Mouse (Mus musculus) left cerebral cortex, adult 9 months (tissue): ENCODE results near the gene Thy1.

Experiments
- DNase-seq, 2 experiments: peaks; one replicate each; pipeline ENCODE4 v3.0.0; 2022; ENCODE audit warnings: low spot score in 2 of 2

The Thy1 gene

DNA sequence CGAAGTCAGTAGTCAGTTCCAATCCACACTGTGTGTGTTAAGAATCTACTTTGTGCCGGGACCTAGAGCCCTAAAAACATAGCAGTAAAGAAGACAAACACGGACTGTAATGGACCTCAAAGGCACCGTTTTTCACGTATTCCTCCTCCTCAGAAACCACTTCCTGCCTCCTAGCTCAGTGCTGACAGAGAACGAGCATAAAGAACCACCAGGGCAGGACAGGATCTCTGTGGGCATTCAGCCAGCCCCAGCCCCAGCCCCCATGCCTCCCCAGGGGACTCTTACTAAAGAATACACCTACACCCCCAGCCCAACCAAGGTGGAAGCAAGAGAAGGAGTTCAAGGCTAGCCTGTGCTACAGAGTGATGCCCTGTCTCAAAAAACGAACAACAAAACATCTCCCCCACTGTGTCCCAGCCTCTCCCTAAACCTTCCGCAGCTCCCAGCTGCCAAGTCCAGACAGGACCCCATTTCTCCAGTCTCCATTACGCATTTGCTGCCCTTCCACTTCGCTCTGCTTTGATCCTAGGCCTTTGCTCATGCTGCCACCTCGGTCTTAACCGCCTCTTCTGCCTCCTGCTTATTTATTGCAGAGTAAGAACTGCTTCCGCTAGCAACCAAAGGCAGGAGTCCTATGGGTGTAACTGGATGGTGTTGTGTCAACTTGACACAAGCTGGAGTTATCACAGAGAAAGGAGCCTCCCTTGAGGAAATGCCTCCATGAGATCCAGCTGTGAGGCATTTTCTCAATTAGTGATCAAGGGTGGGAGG is 9.0 kb upstream of the Thy1 start:
- no peak for DNase-seq

DNA sequence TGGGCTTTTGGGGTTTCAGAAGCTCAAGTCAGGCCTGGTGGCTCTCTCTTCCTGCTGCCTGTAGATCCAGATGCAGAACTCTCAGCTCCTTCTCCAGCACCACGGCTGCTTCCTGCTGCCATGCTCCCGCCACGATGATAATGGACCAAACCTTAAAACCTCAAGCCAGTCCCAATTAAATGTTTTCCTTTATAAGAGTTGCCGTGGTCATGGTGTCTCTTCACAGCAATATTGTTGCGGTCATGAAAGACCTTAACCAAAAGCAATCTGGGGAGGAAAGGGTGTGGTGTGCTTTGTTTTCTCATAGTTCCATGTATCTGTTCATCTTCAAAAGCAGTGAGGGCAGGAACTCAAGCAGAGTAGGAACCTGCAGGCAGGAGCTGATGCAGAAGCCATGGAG is 6.1 kb upstream of the Thy1 start:
- no peak for DNase-seq

DNA sequence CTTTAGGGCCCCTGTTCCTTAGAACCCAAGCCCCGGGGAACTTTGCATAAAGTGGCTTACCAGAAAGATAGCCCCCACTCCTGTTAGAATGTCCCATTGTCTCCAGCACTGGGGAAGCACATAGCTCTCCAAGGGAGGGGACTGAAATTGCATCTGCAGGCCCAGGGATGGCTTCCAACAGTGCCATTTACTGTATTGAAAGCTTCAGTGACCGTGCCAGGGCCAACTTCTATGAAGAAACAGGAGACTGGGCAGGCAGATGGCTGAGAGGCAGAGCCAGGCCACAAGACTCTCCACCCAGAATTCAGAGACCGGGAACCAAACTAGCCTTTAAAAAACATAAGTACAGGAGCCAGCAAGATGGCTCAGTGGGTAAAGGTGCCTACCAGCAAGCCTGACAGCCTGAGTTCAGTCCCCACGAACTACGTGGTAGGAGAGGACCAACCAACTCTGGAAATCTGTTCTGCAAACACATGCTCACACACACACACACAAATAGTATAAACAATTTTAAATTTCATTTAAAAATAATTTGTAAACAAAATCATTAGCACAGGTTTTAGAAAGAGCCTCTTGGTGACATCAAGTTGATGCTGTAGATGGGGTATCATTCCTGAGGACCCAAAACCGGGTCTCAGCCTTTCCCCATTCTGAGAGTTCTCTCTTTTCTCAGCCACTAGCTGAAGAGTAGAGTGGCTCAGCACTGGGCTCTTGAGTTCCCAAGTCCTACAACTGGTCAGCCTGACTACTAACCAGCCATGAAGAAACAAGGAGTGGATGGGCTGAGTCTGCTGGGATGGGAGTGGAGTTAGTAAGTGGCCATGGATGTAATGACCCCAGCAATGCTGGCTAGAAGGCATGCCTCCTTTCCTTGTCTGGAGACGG is 1.4 kb upstream of the Thy1 start:
- peak; percentile 95 to 99 for DNase-seq

DNA sequence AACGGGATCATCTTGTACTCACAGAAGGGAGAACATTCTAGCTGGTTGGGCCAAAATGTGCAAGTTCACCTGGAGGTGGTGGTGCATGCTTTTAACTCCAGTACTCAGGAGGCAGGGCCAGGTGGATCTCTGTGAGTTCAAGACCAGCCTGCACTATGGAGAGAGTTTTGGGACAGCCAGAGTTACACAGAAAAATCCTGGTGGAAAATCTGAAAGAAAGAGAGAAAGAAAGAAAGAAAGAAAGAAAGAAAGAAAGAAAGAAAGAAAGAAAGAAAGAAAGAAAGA is 846 bp upstream of the Thy1 start:
- DNase-seq: no peak

DNA sequence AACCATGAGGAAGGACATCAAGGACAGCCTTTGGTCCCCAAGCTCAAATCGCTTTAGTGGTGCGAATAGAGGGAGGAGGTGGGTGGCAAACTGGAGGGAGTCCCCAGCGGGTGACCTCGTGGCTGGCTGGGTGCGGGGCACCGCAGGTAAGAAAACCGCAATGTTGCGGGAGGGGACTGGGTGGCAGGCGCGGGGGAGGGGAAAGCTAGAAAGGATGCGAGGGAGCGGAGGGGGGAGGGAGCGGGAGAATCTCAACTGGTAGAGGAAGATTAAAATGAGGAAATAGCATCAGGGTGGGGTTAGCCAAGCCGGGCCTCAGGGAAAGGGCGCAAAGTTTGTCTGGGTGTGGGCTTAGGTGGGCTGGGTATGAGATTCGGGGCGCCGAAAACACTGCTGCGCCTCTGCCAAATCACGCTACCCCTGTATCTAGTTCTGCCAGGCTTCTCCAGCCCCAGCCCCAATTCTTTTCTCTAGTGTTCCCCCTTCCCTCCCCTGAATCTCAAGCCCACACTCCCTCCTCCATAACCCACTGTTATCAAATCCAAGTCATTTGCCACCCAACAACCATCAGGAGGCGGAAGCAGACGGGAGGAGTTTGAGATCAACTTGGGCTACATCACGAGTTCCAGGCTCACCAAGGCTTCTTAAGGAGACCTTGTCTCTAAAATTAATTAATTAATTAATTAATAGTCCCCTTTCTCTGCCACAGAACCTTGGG is 683 bp downstream of the Thy1 start:
- peak in 1 of 2 experiments; percentile 100 for DNase-seq

GRCm38 (mm10) chr9:44044426-44045157 is 1.4 kb downstream of the Thy1 start:
- DNase-seq: peak; percentile 99 to 100

DNA sequence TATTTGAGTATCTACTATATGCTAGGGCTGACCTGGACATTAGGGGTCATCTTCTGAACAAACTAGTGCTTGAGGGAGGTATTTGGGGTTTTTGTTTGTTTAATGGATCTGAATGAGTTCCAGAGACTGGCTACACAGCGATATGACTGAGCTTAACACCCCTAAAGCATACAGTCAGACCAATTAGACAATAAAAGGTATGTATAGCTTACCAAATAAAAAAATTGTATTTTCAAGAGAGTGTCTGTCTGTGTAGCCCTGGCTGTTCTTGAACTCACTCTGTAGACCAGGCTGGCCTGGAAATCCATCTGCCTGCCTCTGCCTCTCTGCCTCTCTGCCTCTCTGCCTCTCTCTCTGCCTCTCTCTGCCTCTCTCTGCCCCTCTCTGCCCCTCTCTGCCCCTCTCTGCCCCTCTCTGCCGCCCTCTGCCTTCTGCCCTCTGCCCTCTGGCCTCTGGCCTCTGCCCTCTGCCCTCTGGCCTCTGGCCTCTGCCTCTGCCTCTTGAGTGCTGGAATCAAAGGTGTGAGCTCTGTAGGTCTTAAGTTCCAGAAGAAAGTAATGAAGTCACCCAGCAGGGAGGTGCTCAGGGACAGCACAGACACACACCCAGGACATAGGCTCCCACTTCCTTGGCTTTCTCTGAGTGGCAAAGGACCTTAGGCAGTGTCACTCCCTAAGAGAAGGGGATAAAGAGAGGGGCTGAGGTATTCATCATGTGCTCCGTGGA is 2.1 kb downstream of the Thy1 start:
- peak; percentile 96 to 99 for DNase-seq

GRCm38 (mm10) chr9:44045884-44046272 is 2.7 kb downstream of the Thy1 start:
- no peak for DNase-seq

GRCm38 (mm10) chr9:44046426-44046825 is 3.2 kb downstream of the Thy1 start:
- no peak for DNase-seq

- DNase-seq: peak in 1 of 2 experiments; percentile 9
Observed at GRCm38 (mm10) chr9:44047071-44047470, 3.9 kb downstream of the Thy1 start.

GRCm38 (mm10) chr9:44047571-44048490 is 4.6 kb downstream of the Thy1 start:
- peak; percentile 94 to 97 for DNase-seq

- DNase-seq: peak; percentile 100
Observed at GRCm38 (mm10) chr9:44048541-44049380, 5.6 kb downstream of the Thy1 start.

- peak in 1 of 2 experiments; percentile 100 for DNase-seq
Observed at GRCm38 (mm10) chr9:44049381-44050165, 6.4 kb downstream of the Thy1 start.

DNA sequence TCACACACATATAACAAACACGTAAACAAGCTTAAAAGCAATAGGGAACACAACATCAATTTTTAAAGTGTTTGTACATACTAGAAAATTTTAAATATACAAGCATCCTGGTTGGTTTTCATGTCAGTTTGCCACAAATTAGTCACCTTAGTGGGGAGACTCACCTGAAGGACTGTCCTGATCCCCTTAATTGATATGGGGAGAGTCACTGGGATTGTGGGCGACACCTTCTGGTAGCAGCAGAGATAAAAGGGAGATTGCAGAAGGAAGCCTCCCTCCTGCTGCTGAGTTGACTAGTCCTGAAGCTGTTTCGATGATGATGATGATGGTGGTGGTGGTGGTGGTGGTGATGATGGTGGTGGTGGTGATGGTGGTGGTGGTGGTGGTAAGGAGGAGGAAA is 9.7 kb downstream of the Thy1 start:
- no peak for DNase-seq

DNA sequence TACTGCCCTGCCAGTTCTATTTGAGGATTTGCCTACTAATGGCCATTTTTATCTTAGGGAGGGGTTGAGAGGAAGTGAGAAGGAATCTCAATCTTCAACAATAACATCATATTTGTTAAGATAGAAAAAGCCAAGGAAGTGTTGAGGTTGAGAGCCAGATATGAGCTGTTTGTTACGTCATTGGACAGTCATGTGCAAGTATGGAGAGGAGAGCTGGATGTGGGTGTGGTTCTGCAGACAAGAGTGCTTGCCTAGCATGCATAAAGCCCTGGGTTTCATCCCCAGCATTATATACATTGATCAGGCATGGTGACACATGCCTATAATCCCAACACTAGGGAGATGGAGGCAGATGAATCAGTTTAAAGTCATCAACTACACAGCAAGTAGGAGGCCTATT is 10.8 kb downstream of the Thy1 start:
- DNase-seq: no peak

- DNase-seq: no peak
Observed at GRCm38 (mm10) chr9:44058606-44059005, 15.4 kb downstream of the Thy1 start.

DNA sequence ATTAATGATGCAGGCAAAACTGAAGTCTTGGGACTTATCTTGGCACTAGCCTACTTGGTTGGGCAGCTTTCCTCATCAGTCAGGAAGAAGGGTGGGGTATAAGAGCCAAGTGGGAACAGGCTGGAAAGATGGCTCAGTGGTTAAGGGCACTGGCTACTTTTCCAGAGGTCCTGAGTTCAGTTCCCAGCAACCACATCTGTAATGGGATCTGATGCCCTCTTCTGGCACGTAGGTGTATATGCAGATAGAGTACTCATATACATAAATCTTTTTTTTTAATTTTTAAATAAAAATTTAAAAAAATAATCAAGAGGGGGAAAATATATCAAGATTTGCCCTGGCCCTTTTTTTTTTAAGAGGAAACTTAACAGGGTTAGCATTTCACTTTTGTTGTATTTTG is 22.0 kb downstream of the Thy1 start:
- no peak for DNase-seq

DNA sequence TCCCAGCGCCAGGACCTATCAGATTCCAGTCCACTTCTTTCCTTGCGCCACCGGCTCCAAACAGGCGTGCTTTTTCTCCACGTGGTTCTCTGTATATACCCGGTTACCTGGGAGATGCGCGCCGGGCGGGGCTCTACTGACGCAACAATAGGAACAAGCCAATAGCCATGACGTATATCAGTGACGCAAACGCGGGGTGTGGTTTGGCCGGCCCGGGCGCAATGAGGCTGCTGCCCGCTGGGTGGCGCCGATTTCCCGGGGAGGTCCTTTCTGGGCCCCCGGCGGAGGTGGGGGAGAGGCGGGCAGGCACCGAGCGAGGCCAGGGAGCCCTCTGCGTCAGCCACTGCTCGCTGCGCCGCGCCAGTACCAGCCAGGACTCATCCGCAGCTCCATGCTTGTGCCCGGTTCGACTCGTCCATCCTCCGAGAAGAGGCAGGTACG is 23.6 kb downstream of the Thy1 start, which contains the start of gene Usp2:
Gene Usp2 (plus strand): TSS at position 237 of the 441 bp plus-strand sequence.
- DNase-seq: peak; percentile 98 to 100
